Mouse (Mus musculus) heart, postnatal 4 days (tissue): ENCODE results near the gene Zfhx3. TPM values are rescaled to one million over a fixed set of nuclear protein-coding genes. Genes with fewer than 3 reads are reported as not detected.

Experiments used
- DNase-seq: peaks from one replicate; pipeline ENCODE4 v3.0.0; 2021
- total RNA-seq, 2 experiments: library from RNA; stranded (reverse); gene quantifications; 2 replicates each; pipeline ENCODE4 v1.2.3; 2021

Zfhx3 gene
- total RNA-seq, 2 experiments from 2014 or later = 9.7 to 11.5 TPM

DNA sequence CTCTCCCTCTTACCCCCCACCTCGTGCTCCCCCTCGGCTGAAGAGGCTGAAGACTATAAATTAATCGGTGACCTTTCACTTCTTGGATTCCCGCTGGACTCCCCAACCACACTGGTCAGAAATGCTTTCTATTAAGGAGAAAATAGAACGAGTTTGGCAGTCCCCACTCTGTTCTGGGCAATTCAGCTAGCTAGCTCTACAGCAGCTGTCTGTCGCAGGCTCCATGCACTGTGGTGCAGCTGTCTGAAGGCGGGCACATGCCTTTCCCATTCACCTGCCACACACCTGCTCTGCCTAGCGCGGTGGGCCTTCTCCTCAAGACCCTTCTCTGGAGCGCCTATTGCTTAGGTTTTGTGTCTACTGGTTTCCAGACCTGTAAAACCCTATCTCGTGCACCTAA, 1000.7 kb downstream of the Zfhx3 start:
- DNase-seq = no peak

DNA sequence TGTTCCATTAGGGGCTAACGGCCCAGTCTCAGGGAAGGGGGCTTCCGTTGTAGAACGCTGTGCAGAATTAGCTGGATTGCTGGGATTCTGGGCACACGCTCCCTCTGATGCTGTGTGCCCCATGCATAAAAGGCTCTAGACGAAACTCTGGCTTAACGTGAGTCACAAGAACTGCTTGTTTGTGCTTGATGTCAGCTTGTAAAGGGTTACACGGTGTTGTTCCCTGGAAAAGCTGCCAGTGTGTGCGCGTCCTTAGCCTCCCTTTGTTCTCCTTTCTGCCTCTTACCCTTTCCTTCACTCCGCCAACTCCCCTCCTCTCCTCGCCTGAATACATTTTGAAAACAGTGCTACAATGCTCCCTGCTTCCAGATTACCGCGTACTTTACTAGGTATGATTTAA, 1001.9 kb downstream of the Zfhx3 start:
- no peak for DNase-seq

- no peak for DNase-seq
Measured at GRCm38 (mm10) chr8:108950311-108950710, 1007.9 kb downstream of the Zfhx3 start.

DNA sequence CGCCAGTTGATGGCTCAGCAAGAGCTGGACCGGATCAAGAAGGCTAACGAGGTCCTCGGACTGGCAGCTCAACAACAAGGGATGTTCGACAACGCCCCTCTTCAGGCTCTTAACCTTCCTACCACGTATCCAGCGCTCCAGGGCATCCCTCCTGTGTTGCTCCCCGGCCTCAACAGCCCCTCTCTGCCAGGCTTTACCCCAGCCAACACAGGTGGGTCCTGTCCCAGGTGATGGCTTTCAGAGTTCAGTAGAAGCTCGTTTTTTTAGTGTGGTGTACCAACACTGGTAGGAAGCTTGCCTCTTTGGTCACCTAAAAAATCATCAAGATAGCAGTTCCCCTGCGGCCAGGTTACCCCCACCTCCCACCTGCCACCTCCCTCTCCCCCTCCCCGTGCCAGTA, 1009.1 kb downstream of the Zfhx3 start:
- DNase-seq = no peak

DNA sequence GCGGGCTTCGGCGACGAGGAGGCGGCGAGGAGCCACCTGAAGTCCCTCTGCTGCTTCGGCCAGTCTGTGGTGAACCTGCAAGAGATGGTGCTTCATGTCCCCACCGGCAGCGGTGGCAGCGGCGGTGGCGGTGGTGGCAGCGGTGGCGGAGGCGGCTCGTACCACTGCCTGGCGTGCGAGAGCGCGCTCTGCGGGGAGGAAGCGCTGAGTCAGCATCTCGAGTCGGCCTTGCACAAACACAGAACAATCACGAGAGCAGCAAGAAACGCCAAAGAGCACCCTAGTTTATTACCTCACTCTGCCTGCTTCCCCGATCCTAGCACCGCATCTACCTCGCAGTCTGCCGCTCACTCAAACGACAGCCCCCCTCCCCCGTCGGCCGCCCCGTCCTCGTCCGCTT, 1014.0 kb downstream of the Zfhx3 start:
- no peak for DNase-seq

DNA sequence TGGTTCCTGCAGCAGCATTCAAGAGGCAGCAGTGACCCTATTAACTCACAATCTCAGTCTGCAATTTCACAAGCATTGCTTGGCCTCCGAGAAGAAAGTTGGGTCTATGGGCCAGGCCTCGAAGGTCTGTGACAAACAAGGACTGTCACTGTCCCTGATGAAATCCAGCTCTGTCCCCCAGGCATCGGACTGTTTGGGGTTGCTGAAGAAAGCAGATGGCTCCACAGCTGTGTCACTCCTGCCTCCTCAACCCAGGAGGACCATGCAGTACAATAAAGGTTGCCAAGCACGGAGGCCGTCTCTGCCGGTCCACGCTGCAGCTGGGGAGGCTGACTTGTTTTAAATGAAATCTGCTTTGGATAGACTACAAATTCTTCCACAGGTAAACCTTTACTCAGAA, 1020.1 kb downstream of the Zfhx3 start:
- DNase-seq = no peak

- no peak for DNase-seq
Measured at GRCm38 (mm10) chr8:108963181-108963580, 1020.7 kb downstream of the Zfhx3 start.

GRCm38 (mm10) chr8:108966041-108966440, 1023.6 kb downstream of the Zfhx3 start:
- DNase-seq = no peak

DNA sequence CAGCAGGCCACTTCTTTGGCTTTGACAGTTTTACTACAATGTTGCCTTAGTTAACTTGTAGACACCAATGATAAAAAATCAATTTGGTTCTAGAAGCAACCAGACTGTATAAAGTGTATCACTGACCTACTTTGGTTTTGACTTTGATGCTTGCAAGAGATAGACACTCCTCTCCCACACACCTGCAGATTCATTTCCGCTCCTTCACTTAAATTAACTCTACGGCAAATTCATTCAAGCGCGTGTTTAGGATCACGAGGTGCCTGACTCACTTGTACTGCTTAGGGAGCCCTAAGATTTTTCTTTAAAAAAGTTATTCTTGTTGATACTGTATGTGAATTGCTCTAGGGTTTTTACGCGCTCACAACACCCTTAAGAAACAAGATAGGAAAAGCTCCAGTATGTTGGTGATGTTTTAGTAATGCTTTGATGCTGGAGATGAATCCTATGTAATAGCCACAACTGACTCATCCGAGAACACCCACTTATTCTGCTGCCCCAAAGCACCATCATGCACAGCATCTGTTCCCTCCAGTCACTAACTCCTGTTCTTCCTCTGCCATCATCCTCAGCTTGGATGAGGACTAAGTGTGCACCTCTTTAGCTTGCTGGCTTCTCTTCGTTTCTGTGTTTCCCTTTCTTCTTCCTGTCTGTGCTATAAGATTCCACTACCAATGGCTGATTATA, 1031.3 kb downstream of the Zfhx3 start:
- DNase-seq = no peak

DNA sequence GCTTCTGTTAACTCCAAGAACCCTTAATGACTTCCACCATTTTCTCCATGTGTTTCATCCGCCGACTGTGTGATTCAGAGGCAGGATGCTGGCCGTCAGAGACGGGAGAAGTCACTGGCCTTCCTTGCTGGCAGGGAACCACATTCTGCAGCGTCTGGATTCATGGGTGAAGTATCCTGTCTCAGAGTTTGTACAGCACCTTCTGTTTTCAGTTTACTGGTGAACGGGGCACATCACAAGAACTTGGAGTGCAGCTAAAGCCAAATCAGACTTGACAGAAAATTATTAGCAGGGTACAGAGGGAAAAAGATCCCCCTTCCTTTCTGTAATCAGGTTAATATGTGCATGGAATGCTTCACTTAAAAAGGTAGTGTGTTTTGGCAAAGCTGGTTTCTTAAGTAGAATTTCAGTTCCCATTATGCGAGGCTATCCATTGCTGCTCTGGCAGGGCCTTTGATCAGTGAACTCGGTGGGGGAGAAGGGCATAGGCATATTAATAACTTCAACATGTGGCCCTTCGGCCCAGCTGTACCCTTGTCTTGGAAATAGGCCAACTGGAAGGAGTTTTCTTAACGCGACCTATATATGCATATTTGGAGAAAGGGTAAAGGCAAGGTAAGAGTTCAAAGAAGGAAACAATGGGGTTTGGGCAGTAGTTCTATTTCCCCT, 1035.4 kb downstream of the Zfhx3 start:
- DNase-seq = no peak

GRCm38 (mm10) chr8:108978362-108978750, 1035.9 kb downstream of the Zfhx3 start:
- no peak for DNase-seq

DNA sequence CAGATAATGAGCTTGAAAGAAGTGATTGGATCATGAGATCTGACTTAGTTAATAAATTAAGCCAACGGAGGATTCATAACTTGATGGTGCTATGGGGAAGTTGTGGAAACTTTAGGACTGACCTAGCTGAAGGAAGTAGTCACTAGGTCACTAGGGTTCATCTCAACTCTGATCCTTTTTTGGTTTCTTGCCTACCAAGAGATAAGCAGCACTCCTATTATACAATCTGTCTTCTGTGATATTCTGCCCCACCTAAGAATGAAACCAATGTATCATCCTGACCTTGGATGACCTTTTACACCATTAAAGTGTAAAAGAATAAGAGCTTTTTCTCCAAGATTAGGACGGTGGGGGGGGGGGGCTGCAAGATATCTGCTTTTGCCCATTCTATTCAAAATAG, 1042.5 kb downstream of the Zfhx3 start:
- no peak for DNase-seq

GRCm38 (mm10) chr8:108989841-108990240, 1047.4 kb downstream of the Zfhx3 start:
- DNase-seq = no peak

GRCm38 (mm10) chr8:108990537-108990936, 1048.1 kb downstream of the Zfhx3 start:
- DNase-seq = no peak

DNA sequence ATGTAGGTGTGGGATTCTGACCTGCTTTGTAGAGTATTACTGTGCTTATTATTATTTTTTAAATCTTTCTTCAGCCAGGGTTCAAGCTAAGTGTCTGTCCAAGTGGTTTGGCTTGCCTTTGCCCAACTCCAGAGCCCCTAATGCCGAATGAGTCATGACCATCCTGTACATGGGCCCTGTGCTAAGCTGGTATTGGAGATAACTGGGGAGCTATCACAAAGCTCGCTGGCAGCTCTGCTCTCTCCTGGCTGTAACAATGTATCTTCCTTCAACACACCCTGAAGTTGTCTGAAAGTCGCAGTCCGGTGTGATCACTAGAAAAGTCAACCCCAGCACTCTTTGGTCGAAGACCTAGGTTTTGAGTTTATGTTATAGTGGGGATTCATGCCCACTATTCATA, 1049.0 kb downstream of the Zfhx3 start:
- no peak for DNase-seq

- no peak for DNase-seq
Measured at GRCm38 (mm10) chr8:108993718-108994117, 1051.3 kb downstream of the Zfhx3 start.

DNA sequence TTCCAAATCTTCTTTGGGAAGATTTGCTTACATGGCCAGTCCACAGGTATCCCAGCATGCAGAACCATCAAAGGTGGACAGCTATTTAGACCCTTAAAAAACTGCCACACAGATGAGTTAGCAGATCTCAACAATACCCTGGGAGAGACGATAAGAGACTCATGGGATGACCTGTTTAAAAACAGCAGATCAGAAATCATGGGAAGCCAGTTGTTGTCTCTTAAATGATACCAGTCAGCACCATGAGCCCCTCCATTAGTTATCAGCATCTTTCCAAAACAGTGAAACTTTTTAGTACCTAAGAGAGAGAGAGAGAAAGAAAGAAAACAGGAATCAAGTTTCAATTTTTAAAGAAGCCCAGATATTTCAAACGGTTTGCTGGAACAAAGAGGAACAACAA, 1051.7 kb downstream of the Zfhx3 start:
- no peak for DNase-seq

DNA sequence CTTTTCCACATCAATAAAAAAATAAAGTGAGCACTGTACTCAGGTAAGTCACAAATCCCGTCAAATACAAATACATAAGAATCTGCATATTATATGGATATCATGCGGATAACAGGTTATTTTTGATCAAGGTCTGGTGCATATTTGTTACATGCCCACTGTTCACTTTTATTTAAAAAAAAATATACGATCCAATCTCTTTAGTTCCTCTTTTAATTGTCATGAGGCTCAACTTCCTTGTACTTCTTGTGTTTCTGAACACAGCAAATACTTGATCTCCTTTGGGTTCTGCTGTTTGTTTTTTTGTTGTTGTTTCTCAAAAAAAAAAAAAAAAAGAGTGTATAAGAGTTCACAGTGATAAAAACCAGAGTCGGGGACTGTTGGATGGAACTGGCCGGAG, 1052.4 kb downstream of the Zfhx3 start:
- no peak for DNase-seq

- no peak for DNase-seq
Measured at GRCm38 (mm10) chr8:108997334-108997733, 1054.9 kb downstream of the Zfhx3 start.

GRCm38 (mm10) chr8:108999297-109000249, 1057.1 kb downstream of the Zfhx3 start:
- no peak for DNase-seq

GRCm38 (mm10) chr8:109001031-109001430, 1058.6 kb downstream of the Zfhx3 start:
- DNase-seq = no peak

GRCm38 (mm10) chr8:109001923-109002322, 1059.5 kb downstream of the Zfhx3 start:
- DNase-seq = no peak

DNA sequence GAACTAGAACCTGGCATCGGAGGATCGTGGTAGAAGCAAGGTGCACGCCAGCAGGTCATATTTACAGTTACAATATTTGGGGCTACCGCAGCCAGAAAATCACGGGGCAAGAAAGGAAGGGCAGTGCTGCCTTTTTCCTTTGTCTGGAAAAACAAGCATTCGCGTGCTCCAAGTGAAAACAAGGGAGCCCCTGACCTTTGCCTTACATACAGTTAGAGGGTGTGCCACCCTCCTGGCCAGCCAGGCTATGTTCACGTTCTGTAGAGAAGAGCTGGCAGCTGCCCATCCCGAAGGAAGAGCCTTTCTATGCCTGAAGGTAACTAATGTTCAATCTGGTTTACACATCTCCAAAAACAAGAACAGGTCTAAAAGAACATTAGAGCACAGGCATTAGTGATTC, 1064.5 kb downstream of the Zfhx3 start:
- DNase-seq = no peak
